Mouse (Mus musculus) subcutaneous adipose tissue, adult 2 months (tissue): ENCODE results near the gene Vwde. TPM values are rescaled to one million over a fixed set of nuclear protein-coding genes. Genes with fewer than 3 reads are reported as not detected.

Source experiments
- polyA plus RNA-seq: library from polyadenylated mRNA; depleted of rRNA; stranded (reverse); fragments of >200 nt; gene quantifications from 2 replicates; pipeline ENCODE4 v1.2.3, GENCODE M21; 2012; ENCODE audit warnings: low replicate concordance; rRNA removed

Gene Vwde
- polyA plus RNA-seq, result not detected in 2 replicates

GRCm38 (mm10) chr6:13224596-13225227 is at the start of gene Vwde:
Gene Vwde, minus strand, starts transcription at chr6:13224965.

Other genes with a start within 250 kb of the Vwde start
- 27.5 and 34.1 TPM in 2 replicates for gene Tmem106b, start 155.2 kb downstream of the Vwde start, polyA plus RNA-seq